Mouse (Mus musculus) limb, embryonic 12.5 days (tissue): ENCODE data around the gene Ssh1. TPM values are rescaled to one million over a fixed set of nuclear protein-coding genes. Genes with fewer than 3 reads are reported as not detected.

Experiments
- ATAC-seq: fragments of 200-750 bp; cut with Nextera tagmentation; 2 replicates; pipeline ENCODE4 v1.8.0; 2017; ENCODE audit warnings: low read depth, moderate TSS enrichment; ENCODE audit not compliant: insufficient number of reproducible peaks, insufficient read depth, low FRiP score, low TSS enrichment
- H3K27ac ChIP-seq: fragments of 300-500 bp; sonication (generic); 2 replicates; pipeline ENCODE4 v1.5.1; 2016; ENCODE audit warnings: mild to moderate bottlenecking, moderate library complexity
- H3K27me3 ChIP-seq: fragments of 300-500 bp; sonication (generic); 2 replicates; pipeline ENCODE4 v1.6.1; 2016; ENCODE audit warnings: mild to moderate bottlenecking, moderate library complexity
- H3K36me3 ChIP-seq: fragments of 300-500 bp; sonication (generic); 2 replicates; pipeline ENCODE4 v1.6.1; 2016; ENCODE audit warnings: mild to moderate bottlenecking, moderate library complexity
- H3K4me1 ChIP-seq: fragments of 300-500 bp; sonication (generic); replicated peaks from 2 replicates; pipeline ENCODE4 v1.6.1; 2016
- H3K4me2 ChIP-seq: fragments of 300-500 bp; sonication (generic); 2 replicates; pipeline ENCODE4 v1.6.1; 2016; ENCODE audit warnings: mild to moderate bottlenecking, moderate library complexity
- H3K4me3 ChIP-seq: fragments of 300-500 bp; sonication (generic); replicated peaks from 2 replicates; pipeline ENCODE4 v1.5.1; 2016; ENCODE audit warnings: mild to moderate bottlenecking
- H3K9ac ChIP-seq: fragments of 300-500 bp; sonication (generic); replicated peaks from 2 replicates; pipeline ENCODE4 v1.6.1; 2016; ENCODE audit warnings: mild to moderate bottlenecking, moderate library complexity
- H3K9me3 ChIP-seq: fragments of 300-500 bp; sonication (generic); 2 replicates; pipeline ENCODE4 v1.6.1; 2016; ENCODE audit warnings: mild to moderate bottlenecking, moderate library complexity
- WGBS: fragments of 180-500 bp; shearing (Covaris S2); methylation state at CpG from one replicate; pipeline ENCODE4 v1.1.7; 2016; 5-methylcytosine and 5-hydroxymethylcytosine counted together
- polyA plus RNA-seq: library from polyadenylated mRNA; unstranded; fragments of >200 nt; fragmentation: Nextera tagmentation; extraction: Ambion mirVana; gene quantifications from 2 replicates; pipeline ENCODE4 v1.2.1, GENCODE M21; 2016

Ssh1 gene
- polyA plus RNA-seq, 1 experiment from 2014 or later = 16.6 TPM

GRCm38 (mm10) chr5:113904987-113905386 lies 88.7 kb downstream of the Ssh1 start:
- WGBS = 54% methylated on average over 4 of the region's 4 CpGs
- ATAC-seq = no peak
- Histone ChIP-seq H3K9me3 (no peaks in the 10 kb centered on the region), H3K36me3 (no peaks in the 10 kb centered on the region), H3K27me3 (no peaks in the 10 kb centered on the region), H3K4me3 (no peak overlapping the region), H3K4me1 (peaks cover 30% of the 10 kb centered on the region), H3K9ac (no peak overlapping the region), H3K27ac (no peak overlapping the region), H3K4me2 (no peak overlapping the region)

- no peak overlapping the region for H3K4me3 ChIP-seq
- no peaks in the 10 kb centered on the region for H3K9me3 ChIP-seq
- 79% methylated on average over 5 of the region's 5 CpGs for WGBS
- no peaks in the 10 kb centered on the region for H3K36me3 ChIP-seq
- H3K9ac ChIP-seq = no peak overlapping the region
- H3K27me3 ChIP-seq = no peaks in the 10 kb centered on the region
- H3K4me2 ChIP-seq = no peak overlapping the region
- H3K4me1 ChIP-seq = peaks cover 30% of the 10 kb centered on the region
- no peak for ATAC-seq
- no peak overlapping the region for H3K27ac ChIP-seq
Measured at GRCm38 (mm10) chr5:113902983-113903382, 90.7 kb downstream of the Ssh1 start.

DNA sequence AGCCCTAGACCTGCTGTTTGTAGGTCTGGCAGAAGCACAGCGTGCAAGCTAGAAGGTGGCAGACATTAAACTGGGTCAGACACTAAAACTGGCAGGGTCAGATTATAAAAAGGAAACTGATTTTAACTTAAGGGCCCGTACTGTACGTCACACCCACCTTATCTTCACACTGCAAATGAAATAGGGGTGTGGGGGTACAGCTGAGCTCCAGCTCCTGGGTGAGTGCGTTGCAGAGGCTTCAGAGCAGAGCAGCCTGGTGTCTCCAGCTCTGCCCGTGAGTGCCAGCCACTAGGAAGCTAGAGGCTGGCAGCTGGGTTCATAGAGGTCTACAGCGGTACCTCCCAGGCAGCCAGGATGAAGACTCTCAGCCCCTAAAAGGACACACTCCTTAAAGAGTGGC lies 91.7 kb downstream of the Ssh1 start:
- H3K4me1 ChIP-seq = peaks cover 26% of the 10 kb centered on the region
- no peak overlapping the region for H3K27ac ChIP-seq
- no peak overlapping the region for H3K4me2 ChIP-seq
- H3K9ac ChIP-seq = no peak overlapping the region
- H3K27me3 ChIP-seq = no peaks in the 10 kb centered on the region
- no peaks in the 10 kb centered on the region for H3K36me3 ChIP-seq
- no peaks in the 10 kb centered on the region for H3K9me3 ChIP-seq
- 80% methylated on average over 6 of the region's 6 CpGs for WGBS
- no peak for ATAC-seq
- no peak overlapping the region for H3K4me3 ChIP-seq

DNA sequence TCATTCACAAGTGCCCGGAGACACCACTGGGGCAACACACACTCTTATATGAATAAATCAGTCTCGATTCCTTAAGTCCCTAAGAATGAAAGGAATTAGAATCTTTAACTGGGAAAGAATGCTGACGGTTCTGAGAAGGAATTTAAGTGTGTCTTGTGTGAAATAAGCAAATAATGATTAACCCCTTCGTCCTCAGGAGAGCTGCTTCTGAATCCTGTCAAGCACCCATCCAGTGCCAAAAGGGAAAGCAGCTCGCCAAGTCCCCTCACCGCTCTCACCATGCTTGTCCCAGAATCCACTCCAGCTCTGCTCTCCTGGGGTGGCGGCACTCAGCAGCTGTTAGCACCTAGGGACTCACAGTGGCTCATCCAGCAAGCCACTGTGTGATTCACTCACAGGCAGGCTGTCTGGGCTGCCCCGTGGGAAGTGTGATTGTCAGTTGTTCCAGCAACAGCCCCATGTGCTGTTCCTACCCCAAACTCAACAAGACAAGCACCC lies 92.6 kb downstream of the Ssh1 start:
- no peak for ATAC-seq
- no peaks in the 10 kb centered on the region for H3K27me3 ChIP-seq
- no peak overlapping the region for H3K4me3 ChIP-seq
- no peaks in the 10 kb centered on the region for H3K36me3 ChIP-seq
- no peak overlapping the region for H3K4me2 ChIP-seq
- H3K9me3 ChIP-seq = no peaks in the 10 kb centered on the region
- peak overlapping the region; percentile 29; the same call in 1 of the 2 replicates for H3K27ac ChIP-seq
- H3K4me1 ChIP-seq = peaks cover 19% of the 10 kb centered on the region
- 56% methylated on average over 8 of the region's 8 CpGs for WGBS
- no peak overlapping the region for H3K9ac ChIP-seq

- no peak overlapping the region for H3K4me2 ChIP-seq
- ATAC-seq = no peak
- no peak overlapping the region for H3K9ac ChIP-seq
- no peaks in the 10 kb centered on the region for H3K36me3 ChIP-seq
- WGBS = 93% methylated on average over 12 of the region's 12 CpGs
- no peaks in the 10 kb centered on the region for H3K9me3 ChIP-seq
- H3K4me3 ChIP-seq = no peak overlapping the region
- no peak overlapping the region for H3K27ac ChIP-seq
- H3K4me1 ChIP-seq = 0 out of 2 replicates have a peak, but pooled peaks cover 13% of the 10 kb centered on the region
- no peaks in the 10 kb centered on the region for H3K27me3 ChIP-seq
Measured at GRCm38 (mm10) chr5:113899543-113899942, 94.2 kb downstream of the Ssh1 start.

- Histone ChIP-seq H3K9ac (no peak overlapping the region), H3K4me3 (no peak overlapping the region), H3K27me3 (no peaks in the 10 kb centered on the region), H3K27ac (no peak overlapping the region), H3K4me1 (peaks cover 29% of the 10 kb centered on the region), H3K36me3 (no peaks in the 10 kb centered on the region), H3K9me3 (peaks cover 4% of the 10 kb centered on the region; the same call in 1 of the 2 replicates), H3K4me2 (no peak overlapping the region)
- ATAC-seq = no peak
- WGBS = 86% methylated on average over 7 of the region's 7 CpGs
Measured at GRCm38 (mm10) chr5:113892005-113892404, 101.7 kb downstream of the Ssh1 start.

GRCm38 (mm10) chr5:113890874-113891273 lies 102.8 kb downstream of the Ssh1 start:
- ATAC-seq = no peak
- Histone ChIP-seq H3K4me2 (no peak overlapping the region), H3K27me3 (no peaks in the 10 kb centered on the region)

DNA sequence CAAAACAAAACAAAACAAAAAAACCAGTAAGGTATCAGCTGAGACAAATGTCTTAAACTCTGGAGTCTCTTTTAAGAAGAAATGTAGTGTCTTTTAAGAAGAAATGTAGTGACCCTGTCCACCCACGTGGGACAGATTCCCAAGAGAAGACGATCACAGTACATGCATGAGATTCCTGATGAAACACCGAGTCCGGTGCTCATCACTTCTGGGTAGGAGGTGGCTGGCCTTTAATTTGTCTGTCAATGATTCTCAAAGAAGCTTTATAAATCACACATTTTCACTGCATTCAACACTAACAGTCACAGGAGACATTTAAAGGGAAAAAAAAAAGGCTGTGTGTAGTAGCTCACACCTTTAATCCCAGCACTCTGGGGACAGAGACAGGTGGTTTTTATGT lies 103.8 kb downstream of the Ssh1 start:
- peaks cover 29% of the 10 kb centered on the region for H3K4me1 ChIP-seq
- no peak for ATAC-seq
- WGBS = 61% methylated on average over 4 of the region's 4 CpGs
- no peaks in the 10 kb centered on the region for H3K36me3 ChIP-seq
- H3K4me2 ChIP-seq = no peak overlapping the region
- no peaks in the 10 kb centered on the region for H3K27me3 ChIP-seq
- no peak overlapping the region for H3K9ac ChIP-seq
- no peak overlapping the region for H3K4me3 ChIP-seq
- peaks cover 4% of the 10 kb centered on the region; the same call in 1 of the 2 replicates for H3K9me3 ChIP-seq
- no peak overlapping the region for H3K27ac ChIP-seq

More at GRCm38 (mm10) chr5:113890874-113891273, 102.8 kb downstream of the Ssh1 start:
- H3K36me3 ChIP-seq = no peaks in the 10 kb centered on the region
- H3K9ac ChIP-seq = no peak overlapping the region
- 81% methylated on average over 18 of the region's 18 CpGs for WGBS
- H3K4me1 ChIP-seq = peaks cover 29% of the 10 kb centered on the region
- peak overlapping the region; percentile 50; the same call in 1 of the 2 replicates for H3K27ac ChIP-seq
- no peak overlapping the region for H3K4me3 ChIP-seq
- H3K9me3 ChIP-seq = peaks cover 4% of the 10 kb centered on the region; the same call in 1 of the 2 replicates

GRCm38 (mm10) chr5:113889181-113889906 lies 104.3 kb downstream of the Ssh1 start:
- ATAC-seq = peak; percentile 66; the same call in 1 of the 2 replicates

GRCm38 (mm10) chr5:113888186-113888795 lies 105.4 kb downstream of the Ssh1 start:
- H3K27me3 ChIP-seq = no peaks in the 10 kb centered on the region
- no peak overlapping the region for H3K4me3 ChIP-seq
- 81% methylated on average over 5 of the region's 5 CpGs for WGBS
- no peak for ATAC-seq
- peaks cover 4% of the 10 kb centered on the region; the same call in 1 of the 2 replicates for H3K9me3 ChIP-seq
- no peak overlapping the region for H3K9ac ChIP-seq
- H3K4me1 ChIP-seq = peaks cover 33% of the 10 kb centered on the region
- no peaks in the 10 kb centered on the region for H3K36me3 ChIP-seq
- H3K4me2 ChIP-seq = no peak overlapping the region
- H3K27ac ChIP-seq = peak overlapping the region; percentile 68

More at GRCm38 (mm10) chr5:113889181-113889906, 104.3 kb downstream of the Ssh1 start:
- Histone ChIP-seq H3K27ac (peak overlapping the region; percentile 68), H3K4me2 (peak overlapping the region; percentile 32), H3K9me3 (peaks cover 4% of the 10 kb centered on the region; the same call in 1 of the 2 replicates), H3K4me1 (peaks cover 29% of the 10 kb centered on the region), H3K4me3 (no peak overlapping the region), H3K36me3 (no peaks in the 10 kb centered on the region), H3K9ac (no peak overlapping the region), H3K27me3 (no peaks in the 10 kb centered on the region)
- WGBS = 21% methylated on average over 19 of the region's 19 CpGs

DNA sequence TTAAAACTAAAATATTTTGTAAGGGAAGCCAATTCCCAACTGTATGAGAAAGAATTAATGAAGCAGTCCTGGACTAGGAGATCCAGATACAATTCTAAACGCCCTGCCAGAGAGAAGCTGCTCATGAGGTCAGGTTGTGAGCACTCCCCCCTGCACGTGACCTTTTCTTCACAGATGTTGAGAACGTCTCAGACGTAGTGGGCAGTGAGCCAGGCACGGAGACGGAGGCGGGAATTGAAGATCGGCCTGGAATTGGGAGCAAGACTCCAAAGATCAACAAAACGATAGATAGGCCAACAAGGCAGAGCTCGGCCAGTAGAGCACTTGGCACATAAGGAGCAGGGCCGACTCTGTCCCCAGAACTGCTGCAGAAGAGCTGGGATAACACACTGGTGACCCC lies 106.6 kb downstream of the Ssh1 start:
- no peak overlapping the region for H3K4me2 ChIP-seq
- peaks cover 4% of the 10 kb centered on the region; the same call in 1 of the 2 replicates for H3K9me3 ChIP-seq
- no peak overlapping the region for H3K9ac ChIP-seq
- no peak for ATAC-seq
- H3K4me1 ChIP-seq = peaks cover 45% of the 10 kb centered on the region
- H3K27ac ChIP-seq = no peak overlapping the region
- H3K36me3 ChIP-seq = no peaks in the 10 kb centered on the region
- WGBS = 73% methylated on average over 11 of the region's 11 CpGs
- no peak overlapping the region for H3K4me3 ChIP-seq
- no peaks in the 10 kb centered on the region for H3K27me3 ChIP-seq
